Mouse (Mus musculus) CD4-positive helper T cell, adult 2 months (primary cell): Measurements from ENCODE around the gene Sik2.
A peak's percentile ranks its signal among the peaks of the same experiment; 100 is the strongest.

ENCODE experiments used
- DNase-seq: peaks from one replicate; pipeline ENCODE4 v3.0.0-alpha.2; 2012; ENCODE audit warnings: low read depth, missing footprints, low spot score

Gene Sik2

DNA sequence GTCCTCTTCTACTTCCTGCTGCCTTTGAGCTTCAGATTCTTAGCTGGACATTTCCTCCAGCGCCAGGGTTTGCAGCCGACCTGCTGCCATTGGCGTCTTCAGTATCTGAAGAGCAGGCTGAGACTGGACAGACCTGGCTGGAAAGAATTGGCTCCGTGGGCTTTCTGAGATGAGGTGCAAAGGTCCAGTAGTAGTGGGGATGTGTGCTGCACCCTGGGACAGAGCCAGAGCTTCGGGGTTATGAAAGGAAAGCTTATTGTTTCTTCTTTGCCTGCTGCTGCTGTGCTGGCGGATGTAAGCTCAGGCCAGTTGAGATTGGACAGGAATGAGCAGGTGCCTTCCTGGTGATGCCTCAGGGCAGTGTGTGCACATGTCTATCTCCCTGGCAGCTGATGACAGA, 134.8 kb downstream of the Sik2 start:
- DNase-seq: no peak

DNA sequence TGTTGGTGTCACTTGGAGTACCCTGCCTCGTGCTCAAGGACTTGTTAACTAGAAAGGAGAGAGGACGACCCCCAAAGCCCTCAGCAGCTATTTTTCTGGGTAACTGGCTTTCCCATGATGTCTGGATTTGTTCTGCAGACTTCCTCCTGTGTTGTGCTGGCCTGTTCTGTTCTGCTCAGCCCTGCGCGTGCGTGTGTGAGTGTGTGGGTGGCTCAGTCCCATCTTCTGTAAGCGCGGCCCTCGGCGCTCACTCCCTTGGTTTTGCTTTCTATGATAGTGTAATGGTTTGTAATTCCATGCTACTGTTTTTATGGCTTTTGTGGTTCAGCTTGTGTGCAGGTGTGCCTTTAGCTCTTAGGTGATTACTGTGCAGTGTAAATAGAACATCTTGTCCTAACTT, 135.7 kb downstream of the Sik2 start:
- no peak for DNase-seq

- no peak for DNase-seq
Measured at GRCm38 (mm10) chr9:50868182-50868581, 140.7 kb downstream of the Sik2 start.

DNA sequence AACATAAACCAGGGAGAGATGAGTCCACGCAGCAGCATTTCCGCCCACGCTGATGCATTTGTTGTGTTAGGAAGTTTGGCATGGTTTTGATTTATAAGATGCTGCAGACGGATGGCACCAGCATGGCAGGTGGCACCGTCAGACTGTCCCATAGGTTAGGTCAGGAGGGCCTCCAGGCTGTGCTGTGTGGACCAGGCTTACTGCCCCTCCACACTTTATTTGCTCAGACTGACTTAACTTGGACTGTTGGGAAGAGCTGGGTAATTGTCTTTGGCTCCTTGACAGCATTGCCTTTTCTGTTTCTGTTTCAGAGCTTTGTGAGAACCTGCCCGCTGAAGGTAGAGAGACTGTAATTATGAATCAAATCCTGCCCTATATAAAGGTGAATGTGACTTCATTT, 141.9 kb downstream of the Sik2 start:
- no peak for DNase-seq

DNA sequence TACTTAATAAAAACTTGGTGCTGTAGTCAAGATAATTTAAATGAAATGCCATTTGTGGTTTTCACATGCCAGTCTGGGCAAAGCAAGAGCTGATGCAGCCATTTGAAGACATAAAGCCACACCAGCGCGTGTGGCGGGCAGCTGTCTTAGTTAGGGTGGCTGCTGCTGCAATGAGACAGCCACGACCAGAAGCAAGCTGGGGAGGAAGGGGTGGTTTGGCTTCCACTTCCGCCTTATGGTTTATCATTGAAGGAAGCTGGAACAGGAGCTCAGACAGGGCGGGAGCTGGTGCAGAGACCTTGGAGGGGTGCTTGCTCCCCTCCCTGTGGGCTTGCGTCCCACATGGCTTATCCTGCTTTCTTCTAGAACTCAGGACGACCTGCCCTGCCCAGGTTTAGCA, 143.1 kb downstream of the Sik2 start:
- DNase-seq: peak; percentile 32

- DNase-seq: no peak
Measured at GRCm38 (mm10) chr9:50864877-50865276, 144.0 kb downstream of the Sik2 start.

- DNase-seq: peak; percentile 33
Measured at GRCm38 (mm10) chr9:50863824-50864223, 145.0 kb downstream of the Sik2 start.

DNA sequence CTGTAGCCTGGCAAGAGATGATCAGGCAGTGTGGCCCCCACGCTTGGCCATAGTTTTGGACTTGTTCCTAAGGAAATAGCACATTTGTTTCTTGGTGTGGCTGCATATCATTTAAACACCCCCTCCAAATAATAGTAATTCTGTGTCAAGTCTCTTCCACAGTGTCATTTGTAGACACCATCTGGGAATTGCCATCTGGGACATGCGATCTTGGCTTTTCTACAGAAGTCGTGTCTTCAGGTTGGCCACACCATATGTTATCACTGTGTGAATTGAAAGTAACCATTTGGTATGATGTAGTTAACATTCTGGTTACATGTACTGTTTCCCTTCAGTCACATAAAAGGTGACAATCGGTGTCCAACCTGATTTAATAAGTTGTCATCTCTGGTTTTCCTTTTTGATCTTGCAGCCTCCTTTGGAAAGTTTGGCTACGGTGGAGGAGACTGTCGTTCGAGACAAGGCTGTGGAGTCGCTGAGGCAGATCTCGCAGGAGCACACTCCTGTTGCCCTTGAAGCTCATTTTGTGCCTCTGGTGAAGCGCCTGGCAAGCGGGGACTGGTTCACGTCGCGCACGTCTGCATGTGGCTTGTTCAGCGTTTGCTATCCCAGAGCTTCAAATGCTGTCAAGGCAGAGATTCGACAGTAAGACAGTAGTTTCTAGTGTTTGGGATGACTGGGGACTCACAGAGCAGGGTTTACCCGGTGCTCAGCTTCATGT, 147.6 kb downstream of the Sik2 start:
- DNase-seq: no peak

DNA sequence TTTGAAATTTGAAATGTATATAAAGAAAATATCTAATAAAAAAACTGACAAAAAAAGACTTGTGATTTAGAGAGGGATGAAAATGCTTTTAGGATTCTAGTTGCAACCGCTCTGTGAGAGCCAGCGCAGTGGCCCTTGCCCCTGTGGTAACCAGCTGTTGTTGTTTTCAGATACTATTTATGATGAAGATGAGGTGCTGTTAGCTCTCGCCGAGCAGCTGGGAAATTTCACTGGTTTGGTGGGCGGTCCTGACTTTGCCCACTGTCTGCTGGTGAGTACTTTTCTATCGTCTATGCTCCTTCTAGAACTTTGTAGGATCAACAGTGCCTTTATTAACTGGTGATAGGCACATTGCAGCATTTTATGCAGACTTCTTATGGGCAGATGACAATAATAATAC, 150.2 kb downstream of the Sik2 start:
- DNase-seq: no peak

DNA sequence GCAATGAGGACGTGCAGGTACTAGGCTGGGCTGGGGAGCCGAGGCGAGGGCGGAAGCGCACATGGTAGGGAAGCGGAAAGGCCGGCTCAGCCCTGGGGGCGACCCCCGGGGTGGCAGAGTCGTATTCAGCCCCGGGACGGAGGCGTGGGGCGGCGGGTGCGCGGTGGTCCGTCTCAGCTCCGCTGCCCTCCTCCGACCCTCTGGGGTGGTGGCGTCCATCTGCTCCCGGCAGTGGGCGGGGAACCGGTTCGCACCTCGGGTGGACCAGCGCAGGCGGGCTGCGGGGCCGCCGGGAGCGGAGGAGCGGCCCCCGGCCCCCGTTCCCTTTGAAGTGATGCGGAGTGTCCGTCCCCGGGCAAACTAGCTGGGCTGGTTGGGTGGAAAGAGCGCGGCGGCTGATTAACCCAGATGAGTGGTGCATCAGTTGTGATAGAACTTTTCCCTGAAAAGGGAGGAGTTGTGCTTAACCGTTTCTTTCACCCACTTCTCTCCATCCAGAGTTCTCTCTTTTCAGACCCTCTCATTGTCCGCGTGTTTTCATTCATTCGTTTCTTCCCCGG, 151.7 kb downstream of the Sik2 start:
- no peak for DNase-seq

- DNase-seq: peak; percentile 92
Measured at GRCm38 (mm10) chr9:50856341-50857081, 152.4 kb downstream of the Sik2 start.

GRCm38 (mm10) chr9:50855780-50856179, 153.1 kb downstream of the Sik2 start:
- DNase-seq: no peak

DNA sequence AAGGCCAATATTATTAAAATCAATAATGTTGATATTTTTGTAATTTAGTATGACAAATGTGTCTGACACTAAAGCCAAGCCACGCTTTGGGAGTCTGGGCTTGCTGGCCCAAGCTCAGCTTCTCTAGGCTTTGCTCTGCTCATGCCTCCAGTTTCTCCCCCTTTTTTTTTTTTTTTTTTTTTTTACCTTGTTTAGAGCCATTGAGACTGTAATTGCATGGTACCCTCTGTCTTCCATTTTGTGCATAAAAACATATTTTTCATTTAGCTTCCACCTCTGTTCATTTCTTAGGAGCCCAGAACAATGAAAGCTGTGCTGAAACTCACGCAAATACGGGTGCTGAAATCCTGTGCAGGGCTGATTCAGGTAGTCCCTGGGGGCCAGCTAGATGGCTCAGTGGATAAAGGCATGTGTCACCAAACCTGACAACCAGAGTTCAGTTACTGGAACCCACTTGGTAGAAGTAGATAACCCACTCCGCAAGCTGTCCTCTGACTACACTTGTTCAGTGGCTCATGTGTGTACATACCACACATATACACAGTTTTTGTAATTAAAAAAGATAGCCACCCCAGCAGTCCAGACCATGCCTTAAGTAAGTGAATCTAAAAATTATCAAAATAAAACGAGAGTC, 153.6 kb downstream of the Sik2 start:
- no peak for DNase-seq

GRCm38 (mm10) chr9:50854376-50854775, 154.5 kb downstream of the Sik2 start:
- no peak for DNase-seq

- DNase-seq: peak; percentile 42
Measured at GRCm38 (mm10) chr9:50852634-50853349, 156.1 kb downstream of the Sik2 start.

- no peak for DNase-seq
Measured at GRCm38 (mm10) chr9:50850713-50851112, 158.2 kb downstream of the Sik2 start.

DNA sequence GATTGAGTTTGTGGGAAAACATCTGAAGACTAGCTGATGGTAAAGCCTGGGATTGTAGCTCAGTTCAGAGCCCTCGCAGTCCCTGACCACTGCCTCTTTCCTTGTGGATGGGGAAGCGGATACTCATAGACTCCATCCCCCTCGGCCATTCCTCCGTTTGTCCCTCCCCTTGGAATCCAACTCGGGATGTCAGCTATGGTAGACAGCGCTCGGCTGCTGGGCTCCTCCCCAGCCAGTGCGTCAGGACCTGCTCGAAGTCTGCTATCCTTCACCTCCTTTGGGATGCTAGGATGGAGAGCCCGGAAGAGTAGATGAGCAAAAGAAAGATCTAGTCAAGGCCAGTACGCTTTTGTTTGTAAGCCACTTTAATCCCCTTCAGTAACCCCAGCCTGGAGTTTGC, 158.6 kb downstream of the Sik2 start:
- DNase-seq: no peak

GRCm38 (mm10) chr9:50849755-50850154, 159.1 kb downstream of the Sik2 start:
- DNase-seq: no peak

DNA sequence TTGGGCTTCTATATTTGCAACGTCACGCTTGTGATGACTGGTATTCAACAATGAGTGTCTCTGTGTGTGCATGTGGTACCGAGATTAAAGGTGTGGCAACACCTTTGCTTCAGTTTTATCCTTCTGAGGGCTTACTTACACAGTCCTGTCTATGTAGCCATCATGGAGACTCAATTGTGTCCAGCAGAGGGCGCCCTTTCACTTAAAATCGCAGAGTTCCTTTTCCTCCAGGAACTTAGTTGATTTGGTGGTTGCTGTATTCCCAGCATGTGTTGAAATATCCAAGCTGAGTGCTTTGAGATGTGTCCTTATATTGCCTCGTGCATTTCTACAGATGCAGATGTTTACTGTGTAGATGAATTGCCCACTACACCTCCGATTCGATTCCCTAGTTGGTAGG, 159.6 kb downstream of the Sik2 start:
- peak; percentile 79 for DNase-seq

DNA sequence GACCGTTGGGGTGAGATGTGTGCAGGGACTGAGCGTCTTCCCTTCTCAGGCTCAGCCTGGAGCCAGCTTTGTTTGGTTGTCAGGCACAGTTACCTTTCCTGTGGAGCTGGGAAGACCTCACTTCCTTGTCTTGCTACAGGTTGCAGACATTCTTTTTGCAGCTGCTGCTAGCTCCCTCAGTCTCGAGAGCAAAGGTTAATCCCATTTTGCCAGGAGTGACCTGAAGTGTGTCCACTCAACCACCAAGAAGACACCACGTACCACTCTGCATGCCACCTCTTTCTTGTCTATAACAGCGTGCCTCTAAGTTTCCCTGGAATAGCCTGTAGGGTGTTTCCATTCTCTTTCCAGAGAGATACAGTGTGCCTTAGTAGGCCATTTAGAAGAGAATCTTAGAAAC, 160.1 kb downstream of the Sik2 start:
- no peak for DNase-seq

- no peak for DNase-seq
Measured at GRCm38 (mm10) chr9:50847606-50848368, 161.1 kb downstream of the Sik2 start.
